Mouse (Mus musculus) stomach, postnatal 0 days (tissue): ENCODE measurements around the gene Klf5. TPM values are rescaled to one million over a fixed set of nuclear protein-coding genes. Genes with fewer than 3 reads are reported as not detected.

Experiments used
- ATAC-seq: fragments of 200-750 bp; cut with Nextera tagmentation; 2 replicates; pipeline ENCODE4 v1.8.0; 2017; ENCODE audit not compliant: low FRiP score, low TSS enrichment
- DNase-seq: peaks from one replicate; pipeline ENCODE4 v3.0.0-alpha.2; 2016; ENCODE audit warnings: low spot score
- H3K27ac ChIP-seq: fragments of 300-500 bp; sonication (generic); replicated peaks from 2 replicates; pipeline ENCODE4 v1.5.1; 2014; ENCODE audit warnings: mild to moderate bottlenecking, control low read depth
- H3K27me3 ChIP-seq: fragments of 300-500 bp; sonication (generic); 2 replicates; pipeline ENCODE4 v1.6.1; 2014; ENCODE audit warnings: low read length; ENCODE audit not compliant: control insufficient read depth, insufficient read depth
- H3K36me3 ChIP-seq: fragments of 300-500 bp; sonication (generic); 2 replicates; pipeline ENCODE4 v1.6.1; 2014; ENCODE audit warnings: low read length, mixed read lengths; ENCODE audit not compliant: control insufficient read depth, insufficient read depth
- H3K4me1 ChIP-seq: fragments of 300-500 bp; sonication (generic); replicated peaks from 2 replicates; pipeline ENCODE4 v1.6.1; 2014; ENCODE audit warnings: antibody characterized with exemption; ENCODE audit not compliant: control insufficient read depth, insufficient read depth
- H3K4me2 ChIP-seq: fragments of 300-500 bp; sonication (generic); replicated peaks from 2 replicates; pipeline ENCODE4 v1.6.1; 2014; ENCODE audit warnings: low read depth, mild to moderate bottlenecking, control low read depth, moderate library complexity
- H3K4me3 ChIP-seq: fragments of 300-500 bp; sonication (generic); 2 replicates; pipeline ENCODE4 v1.5.1; 2014; ENCODE audit warnings: low read depth, low read length, control low read depth
- H3K9ac ChIP-seq: fragments of 300-500 bp; sonication (generic); 2 replicates; pipeline ENCODE4 v1.6.1; 2014; ENCODE audit warnings: mild to moderate bottlenecking, low read length, control low read depth, mixed read lengths
- H3K9me3 ChIP-seq: fragments of 300-500 bp; sonication (generic); 2 replicates; pipeline ENCODE4 v1.6.1; 2016; ENCODE audit warnings: low read length; ENCODE audit not compliant: control insufficient read depth
- CTCF ChIP-seq: IDR thresholded peaks from 2 replicates; pipeline ENCODE4 v1.5.1; 2016; ENCODE audit warnings: antibody characterized with exemption, low read depth, mild to moderate bottlenecking, moderate library complexity
- EP300 ChIP-seq: optimal IDR thresholded peaks from 2 replicates; pipeline ENCODE3; 2016; ENCODE audit warnings: antibody characterized with exemption
- WGBS: fragments of 180-500 bp; shearing (Covaris S2); extraction: QIAGEN DNeasy Blood & Tissue Kit; methylation state at CpG from one replicate; pipeline ENCODE4 v1.1.7; 2014; 5-methylcytosine and 5-hydroxymethylcytosine counted together
- polyA plus RNA-seq: library from polyadenylated mRNA; unstranded; fragments of >200 nt; fragmentation: Nextera tagmentation; extraction: Ambion mirVana; gene quantifications from 2 replicates; pipeline ENCODE4 v1.2.1, GENCODE M21; 2015

The Klf5 gene
- polyA plus RNA-seq, 1 experiment from 2014 or later = 101 TPM

DNA sequence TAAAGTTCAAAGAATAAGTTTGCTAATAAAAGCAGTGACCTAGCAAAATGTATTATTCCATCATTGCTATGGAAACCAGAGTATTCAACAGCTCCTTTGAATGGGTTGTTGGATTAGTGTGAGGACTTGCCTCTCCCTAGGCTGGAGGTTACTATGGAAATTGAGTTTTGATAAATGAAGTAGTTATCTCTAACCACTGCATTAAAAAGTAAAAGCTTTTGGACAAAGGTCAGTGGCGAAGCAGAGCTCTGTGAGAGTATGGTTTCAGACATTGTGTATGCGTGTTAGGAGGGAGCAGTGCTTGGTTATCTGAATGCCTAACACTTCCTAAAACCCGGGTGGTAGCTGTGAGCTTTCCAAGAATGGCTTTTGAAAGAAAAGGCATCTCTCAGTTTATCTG lies 5.9 kb downstream of the Klf5 start:
- TF ChIP-seq EP300 = no peak
- TF ChIP-seq CTCF = no peak
- DNase-seq (no peak), ATAC-seq (peak; percentile 53)
- WGBS = 51% methylated on average over 3 of the region's 3 CpGs
- Histone ChIP-seq H3K27me3 (no peaks in the 10 kb centered on the region), H3K36me3 (0 out of 2 replicates have a peak, but pooled peaks cover 10% of the 10 kb centered on the region), H3K4me3 (peak overlapping the region; percentile 28; the same call in 1 of the 2 replicates), H3K27ac (no peak overlapping the region; the same call in 1 of the 2 replicates), H3K4me2 (peak overlapping the region; percentile 52), H3K4me1 (no peaks in the 10 kb centered on the region), H3K9me3 (no peaks in the 10 kb centered on the region), H3K9ac (no peak overlapping the region)

DNA sequence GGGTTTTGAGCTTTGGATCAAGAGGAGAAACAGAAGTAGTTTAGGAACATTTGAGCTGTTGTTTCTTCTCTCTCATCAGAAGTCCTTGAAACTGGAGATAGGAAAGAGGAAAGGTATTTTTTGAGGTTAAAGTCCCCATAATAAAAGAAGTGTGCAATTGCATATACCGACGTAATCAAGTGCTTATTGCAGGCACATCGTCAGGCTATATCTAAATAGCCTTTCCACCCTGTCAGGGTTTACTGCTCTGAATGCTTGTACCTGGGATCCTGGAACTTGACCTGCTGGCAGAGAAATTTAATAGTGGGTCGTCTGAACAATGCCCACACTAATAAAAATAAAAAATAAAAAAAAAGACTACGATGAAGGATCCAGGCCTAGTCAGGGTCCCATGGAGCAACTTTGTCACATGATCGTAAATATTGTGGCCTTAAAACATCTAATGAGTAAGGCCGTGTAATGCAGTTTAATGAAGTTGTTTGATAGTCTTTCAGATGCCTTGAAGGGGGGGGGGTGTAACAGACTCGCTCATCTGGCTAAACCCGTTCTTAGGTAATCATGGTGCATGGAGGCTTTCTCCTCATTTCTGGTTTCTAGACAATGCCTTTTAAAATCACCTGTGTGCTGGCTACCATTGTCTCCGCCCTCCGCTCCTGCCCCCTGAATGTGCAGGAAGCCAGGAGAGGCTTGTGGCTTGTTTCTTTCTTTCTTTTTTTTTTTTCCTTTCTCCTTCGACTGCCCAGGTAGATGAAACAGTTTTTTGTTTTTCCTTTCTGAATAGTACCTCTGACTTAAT lies 6.7 kb downstream of the Klf5 start:
- H3K9ac ChIP-seq = no peak overlapping the region

DNA sequence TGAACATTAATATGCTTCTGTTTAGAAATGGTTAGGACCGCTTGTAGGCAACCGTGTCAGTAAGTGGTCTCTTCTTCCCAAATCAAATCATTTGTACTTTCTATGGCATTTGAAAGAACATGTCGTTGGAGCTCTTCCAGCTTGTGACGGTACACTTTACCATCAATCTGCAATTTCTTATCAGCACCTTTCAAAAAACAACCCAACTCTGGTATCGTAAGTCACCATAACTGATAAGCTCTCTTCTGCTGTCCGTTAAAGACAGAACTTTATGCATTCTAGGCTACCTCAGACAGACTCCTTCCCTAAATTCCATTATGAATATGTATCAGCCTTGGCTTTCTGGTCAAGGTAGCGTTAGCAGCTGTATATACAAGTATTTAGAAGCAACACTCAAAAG lies 7.9 kb downstream of the Klf5 start:
- Histone ChIP-seq H3K27me3 (no peaks in the 10 kb centered on the region), H3K9me3 (no peaks in the 10 kb centered on the region), H3K4me2 (peak overlapping the region; percentile 52), H3K9ac (no peak overlapping the region), H3K4me3 (no peak overlapping the region), H3K36me3 (0 out of 2 replicates have a peak, but pooled peaks cover 10% of the 10 kb centered on the region), H3K27ac (0 out of 2 replicates have a peak overlapping the region, but pooled peaks have one; percentile 2), H3K4me1 (no peaks in the 10 kb centered on the region)
- DNase-seq (no peak), ATAC-seq (no peak)
- WGBS = 40% methylated on average over 7 of the region's 7 CpGs
- TF ChIP-seq CTCF (no peak), EP300 (no peak)

More for the DNA sequence above, 6.7 kb downstream of the Klf5 start:
- Histone ChIP-seq H3K4me2 (peak overlapping the region; percentile 52), H3K27me3 (no peaks in the 10 kb centered on the region), H3K4me1 (no peaks in the 10 kb centered on the region), H3K4me3 (no peak overlapping the region; the same call in 1 of the 2 replicates), H3K27ac (peak overlapping the region; percentile 66), H3K36me3 (0 out of 2 replicates have a peak, but pooled peaks cover 10% of the 10 kb centered on the region), H3K9me3 (no peaks in the 10 kb centered on the region)
- TF ChIP-seq CTCF (no peak), EP300 (no peak)
- DNase-seq (peak; percentile 68), ATAC-seq (0 out of 2 replicates have a peak, but pooled peaks have one; percentile 20)
- 59% methylated on average over 12 of the region's 12 CpGs for WGBS

- Histone ChIP-seq H3K4me2 (no peak overlapping the region), H3K4me3 (no peak overlapping the region), H3K9me3 (no peaks in the 10 kb centered on the region), H3K27me3 (no peaks in the 10 kb centered on the region), H3K36me3 (0 out of 2 replicates have a peak, but pooled peaks cover 4% of the 10 kb centered on the region), H3K4me1 (no peaks in the 10 kb centered on the region), H3K27ac (peak overlapping the region; percentile 40), H3K9ac (no peak overlapping the region)
- WGBS = 67% methylated on average over 9 of the region's 9 CpGs
- TF ChIP-seq CTCF (no peak), EP300 (no peak)
- DNase-seq = no peak
- ATAC-seq = 0 out of 2 replicates have a peak, but pooled peaks have one; percentile 15
These were observed 11.1 kb downstream of the Klf5 start for GRCm38 (mm10) chr14:99309606-99310005.

- H3K36me3 ChIP-seq = 0 out of 2 replicates have a peak, but pooled peaks cover 4% of the 10 kb centered on the region
- H3K4me2 ChIP-seq = no peak overlapping the region
- no peaks in the 10 kb centered on the region for H3K9me3 ChIP-seq
- 0 out of 2 replicates have a peak overlapping the region, but pooled peaks have one; percentile 30 for H3K27ac ChIP-seq
- no peak for ATAC-seq
- TF ChIP-seq CTCF (no peak), EP300 (no peak)
- H3K9ac ChIP-seq = no peak overlapping the region
- H3K4me3 ChIP-seq = no peak overlapping the region
- no peaks in the 10 kb centered on the region for H3K4me1 ChIP-seq
- no peaks in the 10 kb centered on the region for H3K27me3 ChIP-seq
- 54% methylated on average over 7 of the region's 7 CpGs for WGBS
- no peak for DNase-seq
These were observed 11.9 kb downstream of the Klf5 start for GRCm38 (mm10) chr14:99310358-99310757.

DNA sequence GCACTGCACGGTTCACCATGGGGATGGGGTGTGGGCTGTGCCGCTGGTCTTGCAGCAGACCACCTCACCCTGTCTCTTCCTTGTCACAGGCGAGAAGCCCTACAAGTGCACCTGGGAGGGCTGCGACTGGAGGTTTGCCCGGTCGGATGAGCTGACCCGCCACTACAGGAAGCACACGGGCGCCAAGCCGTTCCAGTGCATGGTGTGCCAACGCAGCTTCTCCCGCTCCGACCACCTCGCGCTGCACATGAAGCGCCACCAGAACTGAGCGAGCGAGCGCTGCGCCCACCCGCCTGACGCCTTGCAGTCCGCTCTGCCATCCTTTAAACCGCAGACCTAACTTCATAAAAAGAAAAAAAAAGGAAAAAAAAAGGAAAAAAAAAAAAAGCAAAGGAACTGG lies 14.6 kb downstream of the Klf5 start:
- Histone ChIP-seq H3K4me3 (no peak overlapping the region), H3K27me3 (no peaks in the 10 kb centered on the region), H3K4me2 (no peak overlapping the region), H3K27ac (no peak overlapping the region), H3K36me3 (0 out of 2 replicates have a peak, but pooled peaks cover 4% of the 10 kb centered on the region), H3K9ac (no peak overlapping the region), H3K9me3 (no peaks in the 10 kb centered on the region), H3K4me1 (no peaks in the 10 kb centered on the region)
- TF ChIP-seq CTCF (no peak), EP300 (no peak)
- ATAC-seq (0 out of 2 replicates have a peak, but pooled peaks have one; percentile 15), DNase-seq (no peak)
- WGBS = 90% methylated on average over 24 of the region's 24 CpGs
